Mouse (Mus musculus): ENCODE results near the gene Tgtp2. TPM values are rescaled to one million over a fixed set of nuclear protein-coding genes. Genes with fewer than 3 reads are reported as not detected.
A peak's percentile ranks its signal among the peaks of the same experiment; 100 is the strongest.

Tgtp2 gene
- polyA plus RNA-seq, 1 experiment, result 29.1 TPM

- H3K36me3 ChIP-seq (ENCODE audit: control insufficient read depth, insufficient read depth, low read length), result peaks cover 3% of the 10 kb centered on the region; the same call in 1 of the 2 replicates
- H3K4me3 ChIP-seq (ENCODE audit: control insufficient read depth, insufficient read depth, low read length), result peak overlapping the region; percentile 77
- H3K4me1 ChIP-seq (replicated peaks; ENCODE audit: control insufficient read depth, insufficient read depth, low read length), result peaks cover 14% of the 10 kb centered on the region
- TF ChIP-seq POLR2A (IDR thresholded peaks at IDR 0.05; ENCODE audit: control insufficient read depth, extremely low read depth, insufficient read depth, low read length, poor library complexity), result no peak; the same call in 1 of the 2 replicates
- no peak for TF ChIP-seq CTCF (IDR thresholded peaks at IDR 0.05; ENCODE audit: borderline replicate concordance, control insufficient read depth, extremely low read depth, insufficient read depth, low read length, poor library complexity)
- H3K27me3 ChIP-seq (ENCODE audit: control insufficient read depth, insufficient read depth, low read length), result no peaks in the 10 kb centered on the region
- DNase-seq, result peak; percentile 43
- under 1% methylated on average over 6 of the region's 6 CpGs for WGBS
- H3K27ac ChIP-seq (ENCODE audit: control insufficient read depth, insufficient read depth, low read length), result peak overlapping the region; percentile 99
These were observed 22.9 kb upstream of the Tgtp2 start for GRCm38 (mm10) chr11:49086858-49087361.

- 4% methylated on average over 3 of the region's 3 CpGs for WGBS
- no peak for TF ChIP-seq POLR2A (IDR thresholded peaks at IDR 0.05; ENCODE audit: control insufficient read depth, extremely low read depth, insufficient read depth, low read length, poor library complexity)
- Histone ChIP-seq H3K36me3 (ENCODE audit: control insufficient read depth, insufficient read depth, low read length) (no peaks in the 10 kb centered on the region), H3K4me3 (ENCODE audit: control insufficient read depth, insufficient read depth, low read length) (no peak overlapping the region), H3K27me3 (ENCODE audit: control insufficient read depth, insufficient read depth, low read length) (no peaks in the 10 kb centered on the region), H3K4me1 (replicated peaks; ENCODE audit: control insufficient read depth, insufficient read depth, low read length) (peaks cover 17% of the 10 kb centered on the region), H3K27ac (ENCODE audit: control insufficient read depth, insufficient read depth, low read length) (peak overlapping the region; percentile 55; the same call in 1 of the 2 replicates)
- DNase-seq, result peak; percentile 61
These were observed 20.9 kb upstream of the Tgtp2 start for GRCm38 (mm10) chr11:49084875-49085274.

- DNase-seq, result no peak
- H3K27me3 ChIP-seq (ENCODE audit: control insufficient read depth, insufficient read depth, low read length), result no peaks in the 10 kb centered on the region
- WGBS, result 71% methylated on average over 1 of the region's 1 CpGs
- peaks cover 17% of the 10 kb centered on the region for H3K4me1 ChIP-seq (replicated peaks; ENCODE audit: control insufficient read depth, insufficient read depth, low read length)
- H3K36me3 ChIP-seq (ENCODE audit: control insufficient read depth, insufficient read depth, low read length), result no peaks in the 10 kb centered on the region
- no peak for TF ChIP-seq POLR2A (IDR thresholded peaks at IDR 0.05; ENCODE audit: control insufficient read depth, extremely low read depth, insufficient read depth, low read length, poor library complexity)
- TF ChIP-seq CTCF (IDR thresholded peaks at IDR 0.05; ENCODE audit: borderline replicate concordance, control insufficient read depth, extremely low read depth, insufficient read depth, low read length, poor library complexity), result no peak
- no peak overlapping the region for H3K4me3 ChIP-seq (ENCODE audit: control insufficient read depth, insufficient read depth, low read length)
- H3K27ac ChIP-seq (ENCODE audit: control insufficient read depth, insufficient read depth, low read length), result no peak overlapping the region; the same call in 1 of the 2 replicates
These were observed 20.4 kb upstream of the Tgtp2 start for GRCm38 (mm10) chr11:49084385-49084784.

- DNase-seq, result no peak
- no peak overlapping the region for H3K27ac ChIP-seq (ENCODE audit: control insufficient read depth, insufficient read depth, low read length)
- TF ChIP-seq POLR2A (IDR thresholded peaks at IDR 0.05; ENCODE audit: control insufficient read depth, extremely low read depth, insufficient read depth, low read length, poor library complexity) (no peak), CTCF (IDR thresholded peaks at IDR 0.05; ENCODE audit: borderline replicate concordance, control insufficient read depth, extremely low read depth, insufficient read depth, low read length, poor library complexity) (no peak)
- H3K36me3 ChIP-seq (ENCODE audit: control insufficient read depth, insufficient read depth, low read length), result no peaks in the 10 kb centered on the region
- H3K4me3 ChIP-seq (ENCODE audit: control insufficient read depth, insufficient read depth, low read length), result no peak overlapping the region
- H3K4me1 ChIP-seq (replicated peaks; ENCODE audit: control insufficient read depth, insufficient read depth, low read length), result peaks cover 17% of the 10 kb centered on the region
- no peaks in the 10 kb centered on the region for H3K27me3 ChIP-seq (ENCODE audit: control insufficient read depth, insufficient read depth, low read length)
- WGBS, result 30% methylated on average over 3 of the region's 3 CpGs
These were observed 19.8 kb upstream of the Tgtp2 start for GRCm38 (mm10) chr11:49083808-49084207.

- no peak overlapping the region for H3K4me3 ChIP-seq (ENCODE audit: control insufficient read depth, insufficient read depth, low read length)
These were observed 19.1 kb upstream of the Tgtp2 start for GRCm38 (mm10) chr11:49083146-49083545.

GRCm38 (mm10) chr11:49081886-49082285 is 17.9 kb upstream of the Tgtp2 start:
- Histone ChIP-seq H3K27ac (ENCODE audit: control insufficient read depth, insufficient read depth, low read length) (no peak overlapping the region), H3K4me3 (ENCODE audit: control insufficient read depth, insufficient read depth, low read length) (no peak overlapping the region)

More at GRCm38 (mm10) chr11:49083146-49083545, 19.1 kb upstream of the Tgtp2 start:
- H3K27me3 ChIP-seq (ENCODE audit: control insufficient read depth, insufficient read depth, low read length), result no peaks in the 10 kb centered on the region
- H3K36me3 ChIP-seq (ENCODE audit: control insufficient read depth, insufficient read depth, low read length), result no peaks in the 10 kb centered on the region
- no peak overlapping the region for H3K27ac ChIP-seq (ENCODE audit: control insufficient read depth, insufficient read depth, low read length)
- 90% methylated on average over 1 of the region's 1 CpGs for WGBS
- DNase-seq, result no peak
- peaks cover 15% of the 10 kb centered on the region for H3K4me1 ChIP-seq (replicated peaks; ENCODE audit: control insufficient read depth, insufficient read depth, low read length)
- TF ChIP-seq POLR2A (IDR thresholded peaks at IDR 0.05; ENCODE audit: control insufficient read depth, extremely low read depth, insufficient read depth, low read length, poor library complexity) (no peak), CTCF (IDR thresholded peaks at IDR 0.05; ENCODE audit: borderline replicate concordance, control insufficient read depth, extremely low read depth, insufficient read depth, low read length, poor library complexity) (no peak)

GRCm38 (mm10) chr11:49081356-49081755 is 17.4 kb upstream of the Tgtp2 start:
- H3K36me3 ChIP-seq (ENCODE audit: control insufficient read depth, insufficient read depth, low read length), result no peaks in the 10 kb centered on the region
- H3K27ac ChIP-seq (ENCODE audit: control insufficient read depth, insufficient read depth, low read length), result no peak overlapping the region
- H3K4me3 ChIP-seq (ENCODE audit: control insufficient read depth, insufficient read depth, low read length), result no peak overlapping the region
- H3K27me3 ChIP-seq (ENCODE audit: control insufficient read depth, insufficient read depth, low read length), result no peaks in the 10 kb centered on the region
- H3K4me1 ChIP-seq (replicated peaks; ENCODE audit: control insufficient read depth, insufficient read depth, low read length), result peaks cover 14% of the 10 kb centered on the region
- TF ChIP-seq POLR2A (IDR thresholded peaks at IDR 0.05; ENCODE audit: control insufficient read depth, extremely low read depth, insufficient read depth, low read length, poor library complexity) (no peak), CTCF (IDR thresholded peaks at IDR 0.05; ENCODE audit: borderline replicate concordance, control insufficient read depth, extremely low read depth, insufficient read depth, low read length, poor library complexity) (no peak)
- no peak for DNase-seq
- WGBS, result 17% methylated on average over 4 of the region's 4 CpGs

More at GRCm38 (mm10) chr11:49081886-49082285, 17.9 kb upstream of the Tgtp2 start:
- no peaks in the 10 kb centered on the region for H3K27me3 ChIP-seq (ENCODE audit: control insufficient read depth, insufficient read depth, low read length)
- WGBS, result 65% methylated on average over 3 of the region's 3 CpGs
- H3K36me3 ChIP-seq (ENCODE audit: control insufficient read depth, insufficient read depth, low read length), result no peaks in the 10 kb centered on the region
- peaks cover 15% of the 10 kb centered on the region for H3K4me1 ChIP-seq (replicated peaks; ENCODE audit: control insufficient read depth, insufficient read depth, low read length)
- no peak for TF ChIP-seq CTCF (IDR thresholded peaks at IDR 0.05; ENCODE audit: borderline replicate concordance, control insufficient read depth, extremely low read depth, insufficient read depth, low read length, poor library complexity)
- DNase-seq, result no peak

Data from thymus, adult 2 months (tissue).